Mouse (Mus musculus) kidney, embryonic 14.5 days (tissue): ENCODE data around the gene Gm3404. TPM values are rescaled to one million over a fixed set of nuclear protein-coding genes. Genes with fewer than 3 reads are reported as not detected.
"Not testable (repeated sequence)": the region's sequence is repeated elsewhere in the genome, so short reads cannot be mapped to it uniquely, and the experiment has no call there.

Experiments
- ATAC-seq: fragments of 200-750 bp; cut with Nextera tagmentation; 2 replicates; pipeline ENCODE4 v1.8.0; 2017; ENCODE audit warnings: moderate number of reproducible peaks, mild to moderate bottlenecking, moderate TSS enrichment, moderate library complexity; ENCODE audit not compliant: low FRiP score, low TSS enrichment
- H3K27ac ChIP-seq: fragments of 300-500 bp; sonication (generic); 2 replicates; pipeline ENCODE4 v1.5.1; 2014; ENCODE audit warnings: low read depth, mild to moderate bottlenecking, low read length, moderate library complexity, mixed read lengths
- H3K27me3 ChIP-seq: fragments of 300-500 bp; sonication (generic); 2 replicates; pipeline ENCODE4 v1.6.1; 2014; ENCODE audit warnings: mild to moderate bottlenecking, low read length; ENCODE audit not compliant: control insufficient read depth, insufficient read depth
- H3K36me3 ChIP-seq: fragments of 300-500 bp; sonication (generic); 2 replicates; pipeline ENCODE4 v1.6.1; 2014; ENCODE audit warnings: low read length, mixed read lengths; ENCODE audit not compliant: control insufficient read depth, insufficient read depth
- H3K4me1 ChIP-seq: fragments of 300-500 bp; sonication (generic); 2 replicates; pipeline ENCODE4 v1.6.1; 2014; ENCODE audit warnings: low read length, mixed read lengths; ENCODE audit not compliant: control insufficient read depth, insufficient read depth
- H3K4me2 ChIP-seq: fragments of 300-500 bp; sonication (generic); replicated peaks from 2 replicates; pipeline ENCODE4 v1.6.1; 2014; ENCODE audit warnings: low read depth, mild to moderate bottlenecking, low read length
- H3K4me3 ChIP-seq: fragments of 300-500 bp; sonication (generic); 2 replicates; pipeline ENCODE4 v1.5.1; 2014; ENCODE audit warnings: mild to moderate bottlenecking, low read length
- H3K9ac ChIP-seq: fragments of 300-500 bp; sonication (generic); 2 replicates; pipeline ENCODE4 v1.6.1; 2014; ENCODE audit warnings: low read depth, mild to moderate bottlenecking, low read length, moderate library complexity
- H3K9me3 ChIP-seq: fragments of 300-500 bp; sonication (generic); 2 replicates; pipeline ENCODE4 v1.6.1; 2016; ENCODE audit warnings: low read length; ENCODE audit not compliant: control insufficient read depth
- WGBS: fragments of 180-500 bp; shearing (Covaris S2); extraction: QIAGEN DNeasy Blood & Tissue Kit; methylation state at CpG from one replicate; pipeline ENCODE4 v1.1.7; 2014; 5-methylcytosine and 5-hydroxymethylcytosine counted together
- polyA plus RNA-seq: library from polyadenylated mRNA; unstranded; fragments of >200 nt; fragmentation: Nextera tagmentation; extraction: Ambion mirVana; gene quantifications from 2 replicates; pipeline ENCODE4 v1.2.1, GENCODE M21; 2014

Gm3404 gene
- polyA plus RNA-seq, 1 experiment from 2014 or later = not detected

- no peak overlapping the region for H3K27ac ChIP-seq
- no peak overlapping the region for H3K4me2 ChIP-seq
- WGBS = 89% methylated on average over 1 of the region's 1 CpGs
- no peaks in the 10 kb centered on the region for H3K36me3 ChIP-seq
- no peaks in the 10 kb centered on the region for H3K9me3 ChIP-seq
- H3K9ac ChIP-seq = no peak overlapping the region
- no peak overlapping the region for H3K4me3 ChIP-seq
- no peaks in the 10 kb centered on the region for H3K27me3 ChIP-seq
- no peaks in the 10 kb centered on the region for H3K4me1 ChIP-seq
- no peak for ATAC-seq
Observed at GRCm38 (mm10) chr5:146564259-146564658, 38.7 kb downstream of the Gm3404 start.

- Histone ChIP-seq H3K4me1 (no peaks in the 10 kb centered on the region), H3K36me3 (no peaks in the 10 kb centered on the region), H3K4me3 (no peak overlapping the region), H3K9me3 (no peaks in the 10 kb centered on the region), H3K27me3 (no peaks in the 10 kb centered on the region), H3K27ac (no peak overlapping the region), H3K9ac (no peak overlapping the region), H3K4me2 (no peak overlapping the region)
- WGBS = 62% methylated on average over 4 of the region's 4 CpGs
- ATAC-seq = no peak
Observed at GRCm38 (mm10) chr5:146567054-146567453, 41.5 kb downstream of the Gm3404 start.

GRCm38 (mm10) chr5:146570179-146570578 lies 44.6 kb downstream of the Gm3404 start:
- H3K4me3 ChIP-seq, ATAC-seq, H3K27me3 ChIP-seq, H3K9me3 ChIP-seq, H3K27ac ChIP-seq, H3K36me3 ChIP-seq, H3K4me1 ChIP-seq, H3K4me2 ChIP-seq, H3K9ac ChIP-seq: not testable (repeated sequence)
- WGBS = 76% methylated on average over 6 of the region's 6 CpGs

- H3K27ac ChIP-seq, H3K4me3 ChIP-seq, H3K9ac ChIP-seq, H3K27me3 ChIP-seq, H3K9me3 ChIP-seq, H3K4me1 ChIP-seq, ATAC-seq, H3K36me3 ChIP-seq, H3K4me2 ChIP-seq: not testable (repeated sequence)
- WGBS = 72% methylated on average over 6 of the region's 6 CpGs
Observed at GRCm38 (mm10) chr5:146571830-146572734, 46.5 kb downstream of the Gm3404 start.

- 93% methylated on average over 4 of the region's 4 CpGs for WGBS
- H3K9me3 ChIP-seq, H3K36me3 ChIP-seq, H3K27me3 ChIP-seq, H3K27ac ChIP-seq, H3K4me2 ChIP-seq, ATAC-seq, H3K4me3 ChIP-seq, H3K9ac ChIP-seq, H3K4me1 ChIP-seq: not testable (repeated sequence)
Observed at GRCm38 (mm10) chr5:146572735-146573042, 47.1 kb downstream of the Gm3404 start.

- Histone ChIP-seq H3K36me3 (no peaks in the 10 kb centered on the region), H3K4me3 (no peak overlapping the region), H3K9ac (no peak overlapping the region), H3K9me3 (no peaks in the 10 kb centered on the region), H3K4me2 (no peak overlapping the region), H3K27ac (no peak overlapping the region), H3K4me1 (no peaks in the 10 kb centered on the region), H3K27me3 (no peaks in the 10 kb centered on the region)
- WGBS = 91% methylated on average over 3 of the region's 3 CpGs
- no peak for ATAC-seq
Observed at GRCm38 (mm10) chr5:146576668-146577067, 51.1 kb downstream of the Gm3404 start.

Other genes with a start within 250 kb of the Gm3404 start
- 2.3 and 2.7 TPM in 2 replicates for gene Wasf3, start 140.8 kb upstream of the Gm3404 start, polyA plus RNA-seq
- not detected in 2 replicates for gene Gm6408, start 43.8 kb upstream of the Gm3404 start, polyA plus RNA-seq
- gene Gm6370, start 34.4 kb upstream of the Gm3404 start, polyA plus RNA-seq = not detected in 2 replicates
- not detected in 2 replicates for gene 4930449I24Rik, start 23.4 kb upstream of the Gm3404 start, polyA plus RNA-seq
- gene Gm3402, start 11.7 kb upstream of the Gm3404 start, polyA plus RNA-seq = not detected in 2 replicates
- gene Gm3409, start 11.8 kb downstream of the Gm3404 start, polyA plus RNA-seq = not detected in 2 replicates
- not detected in 2 replicates for gene Gm3415, start 30.3 kb downstream of the Gm3404 start, polyA plus RNA-seq
- 0.23 and 0.51 TPM in 2 replicates for gene Gpr12, start 59.4 kb downstream of the Gm3404 start, polyA plus RNA-seq